Mouse (Mus musculus) kidney, embryonic 16.5 days (tissue): ENCODE results near the gene Maml1. TPM values are rescaled to one million over a fixed set of nuclear protein-coding genes. Genes with fewer than 3 reads are reported as not detected.

Experiments used
- ATAC-seq: fragments of 200-750 bp; cut with Nextera tagmentation; 2 replicates; pipeline ENCODE4 v1.8.0; 2017; ENCODE audit warnings: moderate TSS enrichment; ENCODE audit not compliant: low FRiP score, low TSS enrichment
- H3K27ac ChIP-seq: fragments of 300-500 bp; sonication (generic); 2 replicates; pipeline ENCODE4 v1.5.1; 2014; ENCODE audit warnings: low read length
- H3K27me3 ChIP-seq: fragments of 300-500 bp; sonication (generic); 2 replicates; pipeline ENCODE4 v1.6.1; 2014; ENCODE audit warnings: low read length, control low read depth, mixed read lengths; ENCODE audit not compliant: insufficient read depth
- H3K36me3 ChIP-seq: fragments of 300-500 bp; sonication (generic); 2 replicates; pipeline ENCODE4 v1.6.1; 2014; ENCODE audit warnings: low read length, control low read depth, mixed read lengths; ENCODE audit not compliant: insufficient read depth
- H3K4me1 ChIP-seq: fragments of 300-500 bp; sonication (generic); 2 replicates; pipeline ENCODE4 v1.6.1; 2014; ENCODE audit warnings: low read length, control low read depth, mixed read lengths; ENCODE audit not compliant: insufficient read depth
- H3K4me2 ChIP-seq: fragments of 300-500 bp; sonication (generic); replicated peaks from 2 replicates; pipeline ENCODE4 v1.6.1; 2014; ENCODE audit warnings: low read depth, low read length
- H3K4me3 ChIP-seq: fragments of 300-500 bp; sonication (generic); 2 replicates; pipeline ENCODE4 v1.5.1; 2014; ENCODE audit warnings: mild to moderate bottlenecking, low read length
- H3K9ac ChIP-seq: fragments of 300-500 bp; sonication (generic); replicated peaks from 2 replicates; pipeline ENCODE4 v1.6.1; 2014; ENCODE audit warnings: low read length
- H3K9me3 ChIP-seq: fragments of 300-500 bp; sonication (generic); 2 replicates; pipeline ENCODE4 v1.6.1; 2016; ENCODE audit warnings: low read length, control low read depth
- WGBS: fragments of 180-500 bp; shearing (Covaris S2); extraction: QIAGEN DNeasy Blood & Tissue Kit; methylation state at CpG from one replicate; pipeline ENCODE4 v1.1.7; 2014; 5-methylcytosine and 5-hydroxymethylcytosine counted together
- polyA plus RNA-seq: library from polyadenylated mRNA; unstranded; fragments of >200 nt; fragmentation: Nextera tagmentation; extraction: Ambion mirVana; gene quantifications from 2 replicates; pipeline ENCODE4 v1.2.1, GENCODE M21; 2015

Maml1 gene
- polyA plus RNA-seq, 1 experiment from 2014 or later = 6.3 TPM

GRCm38 (mm10) chr11:50266997-50267396 lies 25.1 kb downstream of the Maml1 start:
- H3K27ac ChIP-seq = no peak overlapping the region
- no peaks in the 10 kb centered on the region for H3K4me1 ChIP-seq
- no peak overlapping the region for H3K4me2 ChIP-seq
- ATAC-seq = no peak
- no peaks in the 10 kb centered on the region for H3K27me3 ChIP-seq
- no peak overlapping the region for H3K9ac ChIP-seq
- 92% methylated on average over 3 of the region's 3 CpGs for WGBS
- H3K9me3 ChIP-seq = no peaks in the 10 kb centered on the region
- H3K4me3 ChIP-seq = no peak overlapping the region
- peaks cover 44% of the 10 kb centered on the region for H3K36me3 ChIP-seq

GRCm38 (mm10) chr11:50265931-50266330 lies 26.2 kb downstream of the Maml1 start:
- Histone ChIP-seq H3K9ac (no peak overlapping the region), H3K9me3 (no peaks in the 10 kb centered on the region), H3K4me3 (no peak overlapping the region), H3K27me3 (no peaks in the 10 kb centered on the region), H3K4me1 (no peaks in the 10 kb centered on the region), H3K36me3 (peaks cover 53% of the 10 kb centered on the region), H3K4me2 (no peak overlapping the region), H3K27ac (no peak overlapping the region)
- ATAC-seq = peak; percentile 39
- 79% methylated on average over 8 of the region's 8 CpGs for WGBS

- Histone ChIP-seq H3K27ac (no peak overlapping the region), H3K27me3 (no peaks in the 10 kb centered on the region), H3K9ac (no peak overlapping the region), H3K9me3 (no peaks in the 10 kb centered on the region), H3K4me2 (no peak overlapping the region), H3K4me3 (no peak overlapping the region), H3K4me1 (no peaks in the 10 kb centered on the region), H3K36me3 (peaks cover 80% of the 10 kb centered on the region)
- 88% methylated on average over 3 of the region's 3 CpGs for WGBS
- no peak for ATAC-seq
Observed at GRCm38 (mm10) chr11:50263198-50263597, 28.9 kb downstream of the Maml1 start.

GRCm38 (mm10) chr11:50262020-50262419 lies 30.1 kb downstream of the Maml1 start:
- Histone ChIP-seq H3K27ac (no peak overlapping the region), H3K36me3 (peaks cover 90% of the 10 kb centered on the region), H3K27me3 (no peaks in the 10 kb centered on the region), H3K9me3 (no peaks in the 10 kb centered on the region), H3K4me3 (no peak overlapping the region), H3K9ac (no peak overlapping the region), H3K4me2 (no peak overlapping the region), H3K4me1 (no peaks in the 10 kb centered on the region)
- no peak for ATAC-seq
- WGBS = 85% methylated on average over 4 of the region's 4 CpGs

- Histone ChIP-seq H3K9me3 (no peaks in the 10 kb centered on the region), H3K36me3 (peaks cover 66% of the 10 kb centered on the region), H3K27me3 (no peaks in the 10 kb centered on the region), H3K4me2 (no peak overlapping the region), H3K4me1 (0 out of 2 replicates have a peak, but pooled peaks cover 2% of the 10 kb centered on the region), H3K9ac (no peak overlapping the region), H3K27ac (no peak overlapping the region), H3K4me3 (no peak overlapping the region)
- 84% methylated on average over 7 of the region's 7 CpGs for WGBS
- no peak for ATAC-seq
Observed at GRCm38 (mm10) chr11:50258310-50258709, 33.8 kb downstream of the Maml1 start.

- Histone ChIP-seq H3K4me3 (no peak overlapping the region), H3K4me2 (no peak overlapping the region), H3K27ac (no peak overlapping the region), H3K36me3 (peaks cover 51% of the 10 kb centered on the region), H3K27me3 (no peaks in the 10 kb centered on the region), H3K9me3 (no peaks in the 10 kb centered on the region), H3K9ac (no peak overlapping the region), H3K4me1 (peaks cover 18% of the 10 kb centered on the region)
- no peak for ATAC-seq
- 83% methylated on average over 7 of the region's 7 CpGs for WGBS
Observed at GRCm38 (mm10) chr11:50256615-50257014, 35.5 kb downstream of the Maml1 start.

GRCm38 (mm10) chr11:50254010-50254580 lies 38.0 kb downstream of the Maml1 start:
- Histone ChIP-seq H3K9me3 (no peaks in the 10 kb centered on the region), H3K27ac (no peak overlapping the region), H3K9ac (no peak overlapping the region), H3K4me2 (no peak overlapping the region), H3K4me3 (no peak overlapping the region), H3K4me1 (peaks cover 19% of the 10 kb centered on the region), H3K36me3 (peaks cover 28% of the 10 kb centered on the region), H3K27me3 (no peaks in the 10 kb centered on the region)
- 60% methylated on average over 12 of the region's 12 CpGs for WGBS
- ATAC-seq = no peak

GRCm38 (mm10) chr11:50253393-50253792 lies 38.7 kb downstream of the Maml1 start:
- Histone ChIP-seq H3K4me1 (peaks cover 22% of the 10 kb centered on the region), H3K27ac (peak overlapping the region; percentile 83), H3K4me2 (no peak overlapping the region), H3K9me3 (no peaks in the 10 kb centered on the region), H3K27me3 (no peaks in the 10 kb centered on the region), H3K36me3 (peaks cover 21% of the 10 kb centered on the region), H3K9ac (no peak overlapping the region), H3K4me3 (no peak overlapping the region)
- WGBS = 21% methylated on average over 1 of the region's 1 CpGs
- no peak for ATAC-seq

- 37% methylated on average over 11 of the region's 11 CpGs for WGBS
- ATAC-seq = peak; percentile 66
- Histone ChIP-seq H3K4me2 (no peak overlapping the region), H3K27me3 (no peaks in the 10 kb centered on the region), H3K9ac (peak overlapping the region; percentile 3; the same call in 1 of the 2 replicates), H3K27ac (peak overlapping the region; percentile 83), H3K36me3 (peaks cover 15% of the 10 kb centered on the region), H3K9me3 (no peaks in the 10 kb centered on the region), H3K4me1 (peaks cover 22% of the 10 kb centered on the region), H3K4me3 (no peak overlapping the region)
Observed at GRCm38 (mm10) chr11:50252684-50253265, 39.3 kb downstream of the Maml1 start.

- WGBS = 40% methylated on average over 3 of the region's 3 CpGs
- peaks cover 10% of the 10 kb centered on the region for H3K36me3 ChIP-seq
- H3K4me2 ChIP-seq = no peak overlapping the region
- peak; percentile 69 for ATAC-seq
- peaks cover 22% of the 10 kb centered on the region for H3K4me1 ChIP-seq
- H3K9me3 ChIP-seq = no peaks in the 10 kb centered on the region
- H3K27ac ChIP-seq = peak overlapping the region; percentile 83
- H3K9ac ChIP-seq = peak overlapping the region; percentile 3; the same call in 1 of the 2 replicates
- H3K27me3 ChIP-seq = no peaks in the 10 kb centered on the region
- no peak overlapping the region for H3K4me3 ChIP-seq
Observed at GRCm38 (mm10) chr11:50252166-50252565, 39.9 kb downstream of the Maml1 start.
